Mouse (Mus musculus) midbrain, embryonic 11.5 days (tissue): ENCODE measurements at regions not wholly inside any gene's neighbourhood (a gene's known extent, or its start where the extent isn't known, plus 50 kb on each side); places are given as distances from the start of the nearest gene placed in this dataset.

Experiments used
- ATAC-seq: fragments of 200-750 bp; cut with Nextera tagmentation; 2 replicates; pipeline ENCODE4 v1.8.0; 2017; ENCODE audit warnings: moderate TSS enrichment, moderate library complexity; ENCODE audit not compliant: low FRiP score
- DNase-seq: peaks from one replicate; pipeline ENCODE4 v3.0.0; 2015; ENCODE audit warnings: low spot score; ENCODE audit errors: missing footprints
- H3K27ac ChIP-seq: fragments of 300-500 bp; sonication (generic); 2 replicates; pipeline ENCODE4 v1.5.1; 2014; ENCODE audit warnings: low read depth, low read length
- H3K27me3 ChIP-seq: fragments of 300-500 bp; sonication (generic); 2 replicates; pipeline ENCODE4 v1.6.1; 2014; ENCODE audit warnings: mild to moderate bottlenecking, low read length, moderate library complexity, mixed read lengths; ENCODE audit not compliant: control insufficient read depth, insufficient read depth
- H3K36me3 ChIP-seq: fragments of 300-500 bp; sonication (generic); 2 replicates; pipeline ENCODE4 v1.6.1; 2014; ENCODE audit warnings: mild to moderate bottlenecking, low read length, moderate library complexity, mixed read lengths; ENCODE audit not compliant: control insufficient read depth, insufficient read depth
- H3K4me1 ChIP-seq: fragments of 300-500 bp; sonication (generic); 2 replicates; pipeline ENCODE4 v1.6.1; 2014; ENCODE audit warnings: low read length; ENCODE audit not compliant: control insufficient read depth, insufficient read depth
- H3K4me2 ChIP-seq: fragments of 300-500 bp; sonication (generic); 2 replicates; pipeline ENCODE4 v1.6.1; 2014; ENCODE audit warnings: mild to moderate bottlenecking, moderate library complexity
- H3K4me3 ChIP-seq: fragments of 300-500 bp; sonication (generic); 2 replicates; pipeline ENCODE4 v1.5.1; 2014; ENCODE audit warnings: low read depth, low read length
- H3K9ac ChIP-seq: fragments of 300-500 bp; sonication (generic); 2 replicates; pipeline ENCODE4 v1.6.1; 2014; ENCODE audit warnings: low read length
- H3K9me3 ChIP-seq: fragments of 300-500 bp; sonication (generic); 2 replicates; pipeline ENCODE4 v1.6.1; 2016; ENCODE audit warnings: low read length; ENCODE audit not compliant: control insufficient read depth
- WGBS: fragments of 180-500 bp; shearing (Covaris S2); extraction: QIAGEN DNeasy Blood & Tissue Kit; methylation state at CpG from one replicate; pipeline ENCODE4 v1.1.7; 2014; 5-methylcytosine and 5-hydroxymethylcytosine counted together

DNA sequence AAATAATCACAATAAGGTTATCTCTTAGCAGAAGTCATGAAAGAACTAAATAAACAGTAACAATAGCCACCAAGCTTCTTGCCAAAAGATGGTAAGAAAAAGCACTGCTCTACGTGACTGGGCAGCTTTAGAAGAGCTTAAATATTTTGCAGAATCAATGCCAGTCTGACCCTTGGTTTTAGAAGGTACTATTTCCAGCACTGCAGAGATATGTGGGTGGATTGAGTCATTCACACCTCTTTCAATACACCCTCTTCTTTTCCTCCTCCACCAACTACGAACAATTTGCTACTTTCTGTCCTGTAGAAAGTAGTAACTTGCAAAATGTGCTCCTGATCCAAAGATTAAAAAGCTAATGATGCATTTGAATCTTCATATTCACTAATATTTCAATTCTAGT, 324.9 kb upstream of the Stxbp6 start:
- Histone ChIP-seq H3K9me3 (no peaks in the 10 kb centered on the region), H3K36me3 (no peaks in the 10 kb centered on the region), H3K9ac (no peak overlapping the region), H3K4me3 (no peak overlapping the region), H3K27me3 (no peaks in the 10 kb centered on the region), H3K27ac (no peak overlapping the region), H3K4me1 (no peaks in the 10 kb centered on the region), H3K4me2 (no peak overlapping the region)
- WGBS: 76% methylated on average over 2 of the region's 2 CpGs
- ATAC-seq: no peak
- no peak for DNase-seq

DNA sequence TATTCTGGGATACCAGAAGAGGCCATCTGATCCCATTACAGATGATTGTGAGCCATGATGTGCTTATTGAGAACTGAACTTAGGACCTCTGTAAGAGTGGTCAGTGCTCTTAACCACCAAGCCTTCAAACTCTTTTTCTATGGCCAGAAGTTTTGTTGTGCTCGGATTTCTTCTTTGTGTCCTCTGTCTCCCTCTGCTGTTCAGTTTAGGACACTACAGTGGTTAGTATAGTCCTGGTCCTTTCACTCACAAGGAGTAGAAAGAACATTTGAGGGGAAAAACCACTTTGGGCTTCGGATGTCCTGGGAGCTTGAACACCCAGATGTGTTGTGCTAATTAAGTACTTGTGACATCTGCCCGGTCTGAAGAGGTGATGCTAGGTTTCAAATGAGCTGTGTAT, 310.4 kb upstream of the Stxbp6 start:
- no peak for DNase-seq

More for the DNA sequence above, 310.4 kb upstream of the Stxbp6 start:
- Histone ChIP-seq H3K27me3 (no peaks in the 10 kb centered on the region), H3K4me3 (no peak overlapping the region), H3K36me3 (no peaks in the 10 kb centered on the region), H3K9ac (no peak overlapping the region), H3K4me1 (no peaks in the 10 kb centered on the region), H3K9me3 (no peaks in the 10 kb centered on the region), H3K27ac (no peak overlapping the region), H3K4me2 (no peak overlapping the region)
- 62% methylated on average over 3 of the region's 3 CpGs for WGBS
- no peak for ATAC-seq
